18 mouse cellular contexts compared by ENCODE assay signal in genomic region chr7:114149564-114149963, GRCm38 (mm10).
"Had no signal": no experiment of that assay in that cellular context is flagged by ENCODE, and none has a peak within 500 bp of the region (broad histone marks: within the 10 kb centered on the region; RNA-seq: fewer than 3 reads in every experiment).

No protein-coding gene starts in this region.

- DNase-seq: layer of hippocampus, postnatal 36 days; liver, embryonic 13.5 days; retina, postnatal 1 day; right cerebral cortex, postnatal 25 days; spleen, adult 18-20 months; thymus, postnatal 25 days had no signal

- H3K36me3 ChIP-seq: liver, embryonic 13.5 days; lung, embryonic 15.5 days; midbrain, embryonic 12.5 days; midbrain, embryonic 15.5 days; neural tube, embryonic 13.5 days; stomach, embryonic 15.5 days had no signal

- ATAC-seq: hindbrain, postnatal 0 days; inflammation-experienced regulatory T-cells, adult 6 months; intestine, embryonic 16.5 days; midbrain, embryonic 15.5 days had no signal

- H3K27ac ChIP-seq: hindbrain, embryonic 14.5 days; hindbrain, postnatal 0 days; left cerebral cortex, adult 2 months; liver, embryonic 13.5 days; lung, embryonic 15.5 days; midbrain, embryonic 12.5 days; midbrain, embryonic 15.5 days; neural tube, embryonic 13.5 days; stomach, embryonic 15.5 days had no signal

- H3K9me3 ChIP-seq: liver, embryonic 13.5 days; lung, embryonic 15.5 days; midbrain, embryonic 12.5 days; midbrain, embryonic 15.5 days; neural tube, embryonic 13.5 days; stomach, embryonic 15.5 days had no signal

- H3K9ac ChIP-seq: hindbrain, embryonic 14.5 days; liver, embryonic 13.5 days; lung, embryonic 15.5 days; midbrain, embryonic 12.5 days; midbrain, embryonic 15.5 days; neural tube, embryonic 13.5 days; stomach, embryonic 15.5 days had no signal

- H3K4me1 ChIP-seq: liver, embryonic 13.5 days; stomach, embryonic 15.5 days had no signal

- H3K4me2 ChIP-seq: hindbrain, embryonic 14.5 days; liver, embryonic 13.5 days; lung, embryonic 15.5 days; midbrain, embryonic 12.5 days; midbrain, embryonic 15.5 days; neural tube, embryonic 13.5 days; stomach, embryonic 15.5 days had no signal

- H3K4me3 ChIP-seq: left cerebral cortex, adult 2 months; liver, embryonic 13.5 days; lung, embryonic 15.5 days; megakaryocyte, embryonic 14.5 days; midbrain, embryonic 12.5 days; midbrain, embryonic 15.5 days; myocyte; neural tube, embryonic 13.5 days; stomach, embryonic 15.5 days had no signal

- H3K27me3 ChIP-seq: liver, embryonic 13.5 days; lung, embryonic 15.5 days; midbrain, embryonic 12.5 days; midbrain, embryonic 15.5 days; neural tube, embryonic 13.5 days; stomach, embryonic 15.5 days had no signal
